Mouse (Mus musculus) brain, embryonic 14.5 days (tissue): ENCODE results near the gene Ubald1.

Experiments used
- CTCF ChIP-seq: fragments of 200-500 bp; IDR thresholded peaks from 2 replicates; pipeline ENCODE4 v1.5.1; 2012; ENCODE audit warnings: inconsistent platforms, mild to moderate bottlenecking, moderate library complexity, borderline replicate concordance; ENCODE audit not compliant: insufficient read depth, insufficient read length; ENCODE audit errors: extremely low read depth
- POLR2A ChIP-seq: fragments of 200-500 bp; IDR thresholded peaks from 2 replicates; pipeline ENCODE4 v1.6.1; 2012; ENCODE audit warnings: mild to moderate bottlenecking, inconsistent platforms, borderline replicate concordance; ENCODE audit not compliant: poor library complexity, insufficient read depth, insufficient read length, severe bottlenecking; ENCODE audit errors: extremely low read depth

DNA sequence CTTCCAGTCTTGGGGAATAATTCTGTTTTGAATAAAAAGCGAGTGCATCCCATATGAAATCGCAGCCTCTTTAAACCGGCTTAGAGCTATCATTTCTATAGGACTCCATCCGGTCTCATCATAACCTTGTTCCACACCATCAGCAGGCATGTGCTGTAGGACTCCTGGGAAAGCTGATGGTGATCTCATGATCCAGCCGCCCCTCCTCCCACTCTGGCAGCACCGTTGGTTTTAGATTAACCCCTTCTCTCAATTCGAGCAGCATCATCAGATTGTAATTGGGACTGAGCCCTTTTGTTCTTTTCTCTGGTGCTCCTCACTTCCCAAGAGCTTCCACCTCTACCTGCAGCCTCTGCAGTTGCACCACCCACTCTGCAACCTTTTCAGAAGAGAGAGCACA is 21.1 kb upstream of the Ubald1 start:
- no peak for TF ChIP-seq CTCF
- TF ChIP-seq POLR2A, result no peak
